Mouse (Mus musculus): ENCODE measurements around the gene Zfp239. TPM values are rescaled to one million over a fixed set of nuclear protein-coding genes. Genes with fewer than 3 reads are reported as not detected.

The Zfp239 gene
- polyA plus RNA-seq, 1 experiment from 2014 or later = 0.97 TPM

GRCm38 (mm10) chr6:117881229-117881628 is 19.3 kb downstream of the Zfp239 start:
- TF ChIP-seq EP300 (IDR thresholded peaks at IDR 0.05) (no peak), CTCF (IDR thresholded peaks at IDR 0.05) (no peak)
- no peak for ATAC-seq
- H3K4me2 ChIP-seq (replicated peaks; ENCODE audit: low read depth, low read length) = no peak overlapping the region
- no peaks in the 10 kb centered on the region for H3K9me3 ChIP-seq (ENCODE audit: low read length)
- H3K4me1 ChIP-seq (ENCODE audit: insufficient read depth, low read depth, low read length) = 0 out of 2 replicates have a peak, but pooled peaks cover 3% of the 10 kb centered on the region
- no peak overlapping the region for H3K9ac ChIP-seq (replicated peaks; ENCODE audit: low read depth)
- no peak for DNase-seq (ENCODE audit: low spot score)
- no peak overlapping the region for H3K4me3 ChIP-seq (ENCODE audit: low read depth, low read length)
- H3K27ac ChIP-seq (ENCODE audit: low read length) = peak overlapping the region; percentile 26; the same call in 1 of the 2 replicates
- H3K27me3 ChIP-seq (replicated peaks; ENCODE audit: insufficient read depth, low read length) = no peaks in the 10 kb centered on the region
- H3K36me3 ChIP-seq (ENCODE audit: insufficient read depth, low read length) = no peaks in the 10 kb centered on the region
- WGBS = 87% methylated on average over 7 of the region's 7 CpGs

- Histone ChIP-seq H3K9me3 (ENCODE audit: low read length) (no peaks in the 10 kb centered on the region), H3K27ac (ENCODE audit: low read length) (peak overlapping the region; percentile 47; the same call in 1 of the 2 replicates), H3K9ac (replicated peaks; ENCODE audit: low read depth) (no peak overlapping the region), H3K27me3 (replicated peaks; ENCODE audit: insufficient read depth, low read length) (no peaks in the 10 kb centered on the region), H3K4me2 (replicated peaks; ENCODE audit: low read depth, low read length) (no peak overlapping the region), H3K36me3 (ENCODE audit: insufficient read depth, low read length) (no peaks in the 10 kb centered on the region), H3K4me1 (ENCODE audit: insufficient read depth, low read depth, low read length) (0 out of 2 replicates have a peak, but pooled peaks cover 3% of the 10 kb centered on the region), H3K4me3 (ENCODE audit: low read depth, low read length) (no peak overlapping the region)
- no peak for ATAC-seq
- 59% methylated on average over 7 of the region's 7 CpGs for WGBS
- no peak for DNase-seq (ENCODE audit: low spot score)
- TF ChIP-seq CTCF (IDR thresholded peaks at IDR 0.05) (no peak), EP300 (IDR thresholded peaks at IDR 0.05) (no peak)
These were observed 20.1 kb downstream of the Zfp239 start for GRCm38 (mm10) chr6:117881997-117882396.

- no peak for DNase-seq (ENCODE audit: low spot score)
These were observed 24.0 kb downstream of the Zfp239 start for GRCm38 (mm10) chr6:117885943-117886342.

GRCm38 (mm10) chr6:117888032-117888431 is 26.1 kb downstream of the Zfp239 start:
- H3K9ac ChIP-seq (replicated peaks; ENCODE audit: low read depth) = no peak overlapping the region
- peaks cover 4% of the 10 kb centered on the region; the same call in 1 of the 2 replicates for H3K4me1 ChIP-seq (ENCODE audit: insufficient read depth, low read depth, low read length)
- H3K27me3 ChIP-seq (replicated peaks; ENCODE audit: insufficient read depth, low read length) = no peaks in the 10 kb centered on the region
- ATAC-seq = no peak
- no peak overlapping the region for H3K4me3 ChIP-seq (ENCODE audit: low read depth, low read length)
- no peaks in the 10 kb centered on the region for H3K9me3 ChIP-seq (ENCODE audit: low read length)
- no peak overlapping the region for H3K4me2 ChIP-seq (replicated peaks; ENCODE audit: low read depth, low read length)
- DNase-seq (ENCODE audit: low spot score) = no peak
- WGBS = 10% methylated on average over 1 of the region's 1 CpGs
- TF ChIP-seq CTCF (IDR thresholded peaks at IDR 0.05) = no peak
- TF ChIP-seq EP300 (IDR thresholded peaks at IDR 0.05) = no peak
- no peak overlapping the region for H3K27ac ChIP-seq (ENCODE audit: low read length)
- no peaks in the 10 kb centered on the region for H3K36me3 ChIP-seq (ENCODE audit: insufficient read depth, low read length)

More at GRCm38 (mm10) chr6:117885943-117886342, 24.0 kb downstream of the Zfp239 start:
- H3K9me3 ChIP-seq (ENCODE audit: low read length) = no peaks in the 10 kb centered on the region
- 76% methylated on average over 2 of the region's 2 CpGs for WGBS
- TF ChIP-seq EP300 (IDR thresholded peaks at IDR 0.05) (no peak), CTCF (IDR thresholded peaks at IDR 0.05) (no peak)
- no peak for ATAC-seq
- no peak overlapping the region for H3K4me3 ChIP-seq (ENCODE audit: low read depth, low read length)
- no peak overlapping the region for H3K9ac ChIP-seq (replicated peaks; ENCODE audit: low read depth)
- no peaks in the 10 kb centered on the region for H3K27me3 ChIP-seq (replicated peaks; ENCODE audit: insufficient read depth, low read length)
- no peaks in the 10 kb centered on the region for H3K4me1 ChIP-seq (ENCODE audit: insufficient read depth, low read depth, low read length)
- H3K36me3 ChIP-seq (ENCODE audit: insufficient read depth, low read length) = no peaks in the 10 kb centered on the region
- H3K4me2 ChIP-seq (replicated peaks; ENCODE audit: low read depth, low read length) = no peak overlapping the region
- no peak overlapping the region for H3K27ac ChIP-seq (ENCODE audit: low read length)

- no peaks in the 10 kb centered on the region for H3K27me3 ChIP-seq (replicated peaks; ENCODE audit: insufficient read depth, low read length)
- peaks cover 4% of the 10 kb centered on the region; the same call in 1 of the 2 replicates for H3K4me1 ChIP-seq (ENCODE audit: insufficient read depth, low read depth, low read length)
- H3K36me3 ChIP-seq (ENCODE audit: insufficient read depth, low read length) = no peaks in the 10 kb centered on the region
- no peak overlapping the region for H3K4me3 ChIP-seq (ENCODE audit: low read depth, low read length)
- H3K27ac ChIP-seq (ENCODE audit: low read length) = no peak overlapping the region
- WGBS = 64% methylated on average over 2 of the region's 2 CpGs
- DNase-seq (ENCODE audit: low spot score) (no peak), ATAC-seq (no peak)
- H3K9ac ChIP-seq (replicated peaks; ENCODE audit: low read depth) = no peak overlapping the region
- H3K4me2 ChIP-seq (replicated peaks; ENCODE audit: low read depth, low read length) = no peak overlapping the region
- no peaks in the 10 kb centered on the region for H3K9me3 ChIP-seq (ENCODE audit: low read length)
- TF ChIP-seq CTCF (IDR thresholded peaks at IDR 0.05) = no peak
- no peak for TF ChIP-seq EP300 (IDR thresholded peaks at IDR 0.05)
These were observed 26.8 kb downstream of the Zfp239 start for GRCm38 (mm10) chr6:117888642-117889096.

GRCm38 (mm10) chr6:117890257-117890656 is 28.4 kb downstream of the Zfp239 start:
- H3K9ac ChIP-seq (replicated peaks; ENCODE audit: low read depth) = no peak overlapping the region
- H3K27ac ChIP-seq (ENCODE audit: low read length) = no peak overlapping the region
- ATAC-seq (no peak), DNase-seq (ENCODE audit: low spot score) (no peak)
- H3K4me1 ChIP-seq (ENCODE audit: insufficient read depth, low read depth, low read length) = peaks cover 4% of the 10 kb centered on the region; the same call in 1 of the 2 replicates
- H3K36me3 ChIP-seq (ENCODE audit: insufficient read depth, low read length) = no peaks in the 10 kb centered on the region
- WGBS = 79% methylated on average over 6 of the region's 6 CpGs
- no peaks in the 10 kb centered on the region for H3K27me3 ChIP-seq (replicated peaks; ENCODE audit: insufficient read depth, low read length)
- TF ChIP-seq CTCF (IDR thresholded peaks at IDR 0.05) (no peak), EP300 (IDR thresholded peaks at IDR 0.05) (no peak)
- no peak overlapping the region for H3K4me3 ChIP-seq (ENCODE audit: low read depth, low read length)
- no peaks in the 10 kb centered on the region for H3K9me3 ChIP-seq (ENCODE audit: low read length)
- H3K4me2 ChIP-seq (replicated peaks; ENCODE audit: low read depth, low read length) = no peak overlapping the region
